ENCODE assay signal across 16 mouse cellular contexts in the genomic region with DNA sequence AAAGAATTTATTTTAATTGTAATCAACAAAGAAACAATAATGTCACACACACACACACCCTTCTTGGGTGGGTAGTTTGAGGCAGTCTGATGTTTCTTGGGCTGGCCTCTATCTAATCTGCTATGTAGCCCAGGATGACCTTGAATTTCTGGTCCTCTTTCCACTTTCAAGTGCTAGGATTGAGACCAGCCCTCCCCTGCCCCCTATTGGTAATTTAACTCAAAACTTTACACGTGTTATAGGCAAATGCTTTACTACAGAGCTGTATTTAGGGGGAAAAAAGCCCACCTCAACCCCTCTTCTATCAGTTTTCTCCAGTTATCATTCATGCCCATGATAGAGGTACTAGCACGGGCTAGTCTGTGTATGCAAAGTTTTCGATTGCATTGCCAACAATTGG. TPM values are rescaled to one million over a fixed set of nuclear protein-coding genes. Genes with fewer than 3 reads are reported as not detected.
DNase-seq lines count a peak whose midpoint lies in the region; TF ChIP-seq lines count a peak whose summit lies in the region.
"Had no signal": no experiment of that assay in that cellular context is flagged by ENCODE, and none has a peak within 500 bp of the region (broad histone marks: within the 10 kb centered on the region; RNA-seq: fewer than 3 reads in every experiment).

No protein-coding gene starts in this region.

- H3K27ac ChIP-seq in layer of hippocampus, adult 2 months = no peak overlapping the region
- H3K27ac ChIP-seq: liver, embryonic 13.5 days had no signal

- TF ChIP-seq CTCF in layer of hippocampus, adult 2 months (conservative IDR thresholded peaks at IDR 0.05) = peak; percentile 43

- H3K4me3 ChIP-seq in layer of hippocampus, adult 2 months = no peak overlapping the region
- H3K4me3 ChIP-seq: liver, embryonic 13.5 days had no signal

- no peak for DNase-seq in layer of hippocampus, adult 2 months (ENCODE audit: low spot score in 2 of 2)
- DNase-seq in layer of hippocampus, adult 9-10 months (ENCODE audit: low spot score) = no peak
- DNase-seq in 416B (ENCODE audit: low read depth) (peak; percentile 59), ZHBTc4 (ENCODE audit: low read depth, low spot score) (peak; percentile 78)
- DNase-seq in CD4-positive helper T cell, adult 2 months (ENCODE audit: low read depth, low spot score) = peak; percentile 18
- DNase-seq in layer of hippocampus, postnatal 25 days (ENCODE audit: extremely low spot score in 1 of 2, low spot score in 1 of 2) = no peak
- no peak for DNase-seq in frontal cortex, postnatal 36 days (ENCODE audit: low spot score in 2 of 2)
- DNase-seq: adrenal gland, adult 8-10 months; cerebellum, adult 8-10 months; forebrain, postnatal 0 days; gastrocnemius, postnatal 25 days; kidney, adult 18-20 months; layer of hippocampus, adult 9-11 months; left cerebral cortex, postnatal 4 days; liver, embryonic 13.5 days; thymus, postnatal 36 days had no signal

RNA-seq across cellular contexts. Expression of gene Tango6, which starts 37.9 kb away (rescaled TPM):
- 1 to 10 TPM; 6.7 to 6.9 TPM for total RNA-seq in layer of hippocampus, adult 2 months (2021)
- total RNA-seq in layer of hippocampus, postnatal 25 days (2021) = 1 to 10 TPM; 5.7 to 7.1 TPM

RNA-seq across cellular contexts. Expression of gene Cdh1, which starts 41.8 kb away (rescaled TPM):
- under 1 TPM; 0.37 to 0.54 TPM for total RNA-seq in layer of hippocampus, adult 2 months (2021)
- total RNA-seq in layer of hippocampus, postnatal 25 days (2021) = under 1 TPM; 0.42 to 0.59 TPM

Comparison
In these comparisons a context has a peak if more than half of its experiments do, and no peak if none do; other contexts are left out.
1. DNase-seq: peak in 416B (single experiment), CD4-positive helper T cell, adult 2 months (single experiment) and ZHBTc4 (single experiment); none in layer of hippocampus, adult 2 months (0 of 2), layer of hippocampus, adult 9-10 months (single experiment), layer of hippocampus, postnatal 25 days (0 of 2) and frontal cortex, postnatal 36 days (0 of 2).